Mouse (Mus musculus): Measurements from ENCODE around the gene Ikzf5. TPM values are rescaled to one million over a fixed set of nuclear protein-coding genes. Genes with fewer than 3 reads are reported as not detected.

Gene Ikzf5
- polyA plus RNA-seq, 1 experiment from 2014 or later, result 14.3 TPM

Other genes with a start within 250 kb of the Ikzf5 start
- not detected in 2 replicates for gene 5430419D17Rik, start 236.1 kb downstream of the Ikzf5 start, polyA plus RNA-seq (2015; fragmentation: Nextera tagmentation; extraction: Ambion mirVana)
- not detected in 2 replicates for gene Cuzd1, start 88.2 kb downstream of the Ikzf5 start, polyA plus RNA-seq (2015; fragmentation: Nextera tagmentation; extraction: Ambion mirVana)
- not detected in 2 replicates for gene Fam24b, start 81.0 kb downstream of the Ikzf5 start, polyA plus RNA-seq (2015; fragmentation: Nextera tagmentation; extraction: Ambion mirVana)
- not detected in 2 replicates for gene Fam24a, start 76.7 kb downstream of the Ikzf5 start, polyA plus RNA-seq (2015; fragmentation: Nextera tagmentation; extraction: Ambion mirVana)
- gene 2310057M21Rik, start 47.8 kb downstream of the Ikzf5 start, polyA plus RNA-seq (2015; fragmentation: Nextera tagmentation; extraction: Ambion mirVana), result 21.7 and 22.5 TPM in 2 replicates
- gene Pstk, start 39.4 kb downstream of the Ikzf5 start, polyA plus RNA-seq (2015; fragmentation: Nextera tagmentation; extraction: Ambion mirVana), result 79.8 and 89.1 TPM in 2 replicates
- 105 and 141 TPM in 2 replicates for gene Acadsb, start 80 bp upstream of the Ikzf5 start, polyA plus RNA-seq (2015; fragmentation: Nextera tagmentation; extraction: Ambion mirVana)
- not detected in 2 replicates for gene Hmx3, start 132.3 kb upstream of the Ikzf5 start, polyA plus RNA-seq (2015; fragmentation: Nextera tagmentation; extraction: Ambion mirVana)
- 0.08 TPM in 1 of 2 replicates, not detected in the other for gene Hmx2, start 138.3 kb upstream of the Ikzf5 start, polyA plus RNA-seq (2015; fragmentation: Nextera tagmentation; extraction: Ambion mirVana)
- 232 and 237 TPM in 2 replicates for gene Bub3, start 149.7 kb upstream of the Ikzf5 start, polyA plus RNA-seq (2015; fragmentation: Nextera tagmentation; extraction: Ambion mirVana)

Measured in embryonic facial prominence, embryonic 13.5 days (tissue).